Mouse (Mus musculus) CH12.LX (cell line): ENCODE measurements around the gene Olfr1298. TPM values are rescaled to one million over a fixed set of nuclear protein-coding genes. Genes with fewer than 3 reads are reported as not detected.

Source experiments
- DNase-seq: peaks from one replicate; pipeline ENCODE4 v3.0.0-alpha.2; 2013; ENCODE audit errors: extremely low read depth
- H3K27ac ChIP-seq: 2 replicates; pipeline ENCODE4 v1.5.1; 2012; ENCODE audit warnings: low read depth, mild to moderate bottlenecking, control low read depth, moderate library complexity; ENCODE audit not compliant: insufficient read depth
- H3K27me3 ChIP-seq: replicated peaks from 2 replicates; pipeline ENCODE3; 2012; ENCODE audit warnings: inconsistent platforms
- H3K36me3 ChIP-seq, 2 experiments: replicated peaks in 1 of 2; 2 replicates each; pipeline versions ENCODE3 to v1.6.1; 2012; ENCODE audit warnings: inconsistent platforms in 1 of 2, low read length in 1 of 2, mild to moderate bottlenecking in 1 of 2, mixed read lengths in 1 of 2, moderate library complexity in 1 of 2; ENCODE audit not compliant: control insufficient read depth in 1 of 2, insufficient read depth in 1 of 2
- H3K4me1 ChIP-seq, 2 experiments: 2 replicates each; pipeline ENCODE4 v1.6.1; 2012; ENCODE audit warnings: inconsistent platforms in 1 of 2, moderate library complexity in 1 of 2; ENCODE audit not compliant: insufficient read depth in 2 of 2, control insufficient read depth in 1 of 2
- H3K4me2 ChIP-seq: 2 replicates; pipeline ENCODE4 v1.6.1; 2012; ENCODE audit warnings: low read depth, mild to moderate bottlenecking, control low read depth; ENCODE audit not compliant: poor library complexity, insufficient read depth, severe bottlenecking
- H3K4me3 ChIP-seq, 3 experiments: fragments of 150-350 bp in 1 of 3; sonication (generic) in 1 of 3; replicated peaks in 1 of 3; 2 replicates each; pipeline versions ENCODE3 to v1.5.1; 2011 to 2012; ENCODE audit warnings: low read depth in 2 of 3, low read length in 2 of 3, mild to moderate bottlenecking in 2 of 3, moderate library complexity in 2 of 3, control low read depth in 1 of 3, improper control_type of control experiment in 1 of 3, inconsistent platforms in 1 of 3, mixed read lengths in 1 of 3; ENCODE audit not compliant: poor library complexity in 1 of 3
- H3K79me2 ChIP-seq: replicated peaks from 2 replicates; pipeline ENCODE4 v1.6.1; 2012; ENCODE audit warnings: mild to moderate bottlenecking, moderate library complexity; ENCODE audit not compliant: control insufficient read depth, poor library complexity, insufficient read depth, severe bottlenecking; ENCODE audit errors: extremely low read depth
- H3K9ac ChIP-seq: 2 replicates; pipeline ENCODE4 v1.6.1; 2012; ENCODE audit warnings: low read depth, mild to moderate bottlenecking, control low read depth, moderate library complexity; ENCODE audit not compliant: insufficient read depth
- H3K9me3 ChIP-seq: replicated peaks from 2 replicates; pipeline ENCODE3; 2012; ENCODE audit warnings: low read length, inconsistent platforms, mixed read lengths
- BHLHE40 ChIP-seq: IDR thresholded peaks from 2 replicates; pipeline ENCODE4 v1.6.1; 2011; ENCODE audit warnings: mild to moderate bottlenecking, low read depth, low read length, improper control_type of control experiment
- CHD2 ChIP-seq: IDR thresholded peaks from 2 replicates; pipeline ENCODE4 v1.6.1; 2011; ENCODE audit warnings: low read length, improper control_type of control experiment
- CTCF ChIP-seq, 2 experiments: IDR thresholded peaks in 1 of 2; conservative IDR thresholded peaks in 1 of 2; 2 replicates each; pipeline ENCODE4 v1.5.1; 2011 to 2012; ENCODE audit warnings: low read depth in 2 of 2, low read length in 2 of 2, improper control_type of control experiment in 1 of 2, inconsistent platforms in 1 of 2, mild to moderate bottlenecking in 1 of 2, moderate library complexity in 1 of 2
- EP300 ChIP-seq: IDR thresholded peaks from 2 replicates; pipeline ENCODE4 v1.6.1; 2011; ENCODE audit warnings: low read length, improper control_type of control experiment
- GABPA ChIP-seq: IDR thresholded peaks from 2 replicates; pipeline ENCODE4 v1.6.1; 2012; ENCODE audit warnings: low read depth, low read length, improper control_type of control experiment, inconsistent platforms; ENCODE audit not compliant: insufficient replicate concordance
- JUN ChIP-seq: IDR thresholded peaks from 2 replicates; pipeline ENCODE4 v1.6.1; 2011; ENCODE audit warnings: low read depth, mild to moderate bottlenecking, low read length, improper control_type of control experiment, moderate library complexity; ENCODE audit not compliant: insufficient read depth
- JUND ChIP-seq: conservative IDR thresholded peaks from 2 replicates; pipeline ENCODE4 v1.6.1; 2011; ENCODE audit warnings: low read depth, low read length, improper control_type of control experiment
- MAFK ChIP-seq: IDR thresholded peaks from 2 replicates; pipeline ENCODE4 v1.6.1; 2011; ENCODE audit warnings: low read length, improper control_type of control experiment; ENCODE audit not compliant: insufficient replicate concordance
- MAZ ChIP-seq: IDR thresholded peaks from 2 replicates; pipeline ENCODE4 v1.6.1; 2012; ENCODE audit warnings: low read depth, mild to moderate bottlenecking, inconsistent platforms, low read length, improper control_type of control experiment, moderate library complexity
- MYC ChIP-seq: IDR thresholded peaks from 2 replicates; pipeline ENCODE4 v1.6.1; 2011; ENCODE audit warnings: low read depth, mild to moderate bottlenecking, improper control_type of control experiment, low read length
- NELFE ChIP-seq: IDR thresholded peaks from 2 replicates; pipeline ENCODE4 v1.6.1; 2011; ENCODE audit warnings: low read depth, low read length, improper control_type of control experiment
- NRF1 ChIP-seq: IDR thresholded peaks from 2 replicates; pipeline ENCODE4 v1.6.1; 2014; ENCODE audit warnings: low read depth, mild to moderate bottlenecking, inconsistent platforms, low read length, improper control_type of control experiment, moderate library complexity
- PAX5 ChIP-seq: IDR thresholded peaks from 2 replicates; pipeline ENCODE4 v1.6.1; 2012; ENCODE audit warnings: low read length, inconsistent platforms, mixed read lengths
- POLR2AphosphoS2 ChIP-seq: IDR thresholded peaks from 2 replicates; pipeline ENCODE4 v1.6.1; 2011; ENCODE audit warnings: low read depth, low read length, improper control_type of control experiment
- RAD21 ChIP-seq: IDR thresholded peaks from 2 replicates; pipeline ENCODE4 v1.6.1; 2011; ENCODE audit warnings: low read depth, mild to moderate bottlenecking, low read length, improper control_type of control experiment, moderate library complexity
- RCOR1 ChIP-seq: conservative IDR thresholded peaks from 2 replicates; pipeline ENCODE4 v1.6.1; 2012; ENCODE audit warnings: low read depth, mild to moderate bottlenecking, inconsistent platforms, low read length, improper control_type of control experiment
- SMC3 ChIP-seq: IDR thresholded peaks from 2 replicates; pipeline ENCODE4 v1.6.1; 2011; ENCODE audit warnings: low read depth, low read length, improper control_type of control experiment
- UBTF ChIP-seq: IDR thresholded peaks from 2 replicates; pipeline ENCODE4 v1.6.1; 2012; ENCODE audit warnings: low read depth, mild to moderate bottlenecking, inconsistent platforms, low read length, improper control_type of control experiment, moderate library complexity
- USF1 ChIP-seq: IDR thresholded peaks from 2 replicates; pipeline ENCODE4 v1.6.1; 2014; ENCODE audit warnings: low read depth, mild to moderate bottlenecking, inconsistent platforms, low read length, improper control_type of control experiment
- USF2 ChIP-seq: conservative IDR thresholded peaks from 2 replicates; pipeline ENCODE4 v1.6.1; 2011; ENCODE audit warnings: low read depth, low read length, improper control_type of control experiment
- ZC3H11A ChIP-seq: IDR thresholded peaks from 2 replicates; pipeline ENCODE4 v1.6.1; 2012; ENCODE audit warnings: low read depth, mild to moderate bottlenecking, inconsistent platforms, low read length, improper control_type of control experiment
- ZNF384 ChIP-seq: IDR thresholded peaks from 2 replicates; pipeline ENCODE4 v1.6.1; 2012; ENCODE audit warnings: low read depth, low read length, improper control_type of control experiment, inconsistent platforms
- dilution Hi-C: fragments of 300-500 bp; cut with MboI; formaldehyde crosslinking; loops from 2 replicates; pipeline ENCODE4 v1.14.3; 2020; ENCODE audit warnings: low sequenced_read_pairs; ENCODE audit not compliant: extremely low pct_unique_long_range_greater_than_20kb, extremely low pct_ligation_motif_present
- in situ Hi-C: fragments of 300-500 bp; cut with MboI; formaldehyde crosslinking; loops from 3 replicates; pipeline ENCODE4 v1.14.3; 2019; ENCODE audit warnings: low sequenced_read_pairs, low pct_ligation_motif_present, low pct_unique_long_range_greater_than_20kb, mixed read lengths
- polyA plus RNA-seq: library from polyadenylated mRNA; unstranded; fragments of >175 nt; gene quantifications from 2 replicates; pipeline ENCODE4 v1.2.1, GENCODE M21; 2012; ENCODE audit warnings: low read depth; ENCODE audit not compliant: insufficient read length
- total RNA-seq, 2 experiments: library from RNA; depleted of rRNA; stranded (reverse); fragments of 300-350 nt in 1 of 2; fragments of >200 nt in 1 of 2; gene quantifications; 2 replicates each; pipeline ENCODE4 v1.2.3; 2012 to 2014

The Olfr1298 gene
- not detected in 2 replicates for total RNA-seq (2012; rRNA removed)
- total RNA-seq (2014; rRNA removed), result not detected in 2 replicates
- polyA plus RNA-seq, result not detected in 2 replicates

GRCm38 (mm10) chr2:111649101-111649500 lies at the start of gene Olfr1298:
Gene Olfr1298 (minus strand): TSS chr2:111649201.
- dilution Hi-C loops, result no loop called here

GRCm38 (mm10) chr2:111661119-111661518 lies 12.1 kb upstream of the Olfr1298 start, which contains the start of gene Olfr1299:
Gene Olfr1299 (plus strand): TSS chr2:111661419.
- no peak within 1 kb of the TSS for H3K4me2 ChIP-seq
- H3K27me3 ChIP-seq, result no peaks in the 10 kb centered on the region
- H3K27ac ChIP-seq, result no peak within 1 kb of the TSS
- no peak for TF ChIP-seq ZC3H11A
- no peak for TF ChIP-seq BHLHE40
- TF ChIP-seq JUN, result no peak
- TF ChIP-seq MAFK, result no peak
- TF ChIP-seq JUND, result no peak
- TF ChIP-seq USF2, result no peak
- TF ChIP-seq ZNF384, result no peak
- TF ChIP-seq CTCF (conservative IDR thresholded peaks at IDR 0.05 in 1 of 2, IDR thresholded peaks at IDR 0.05 in 1 of 2; ENCODE audit: low read depth in 2 of 2, low read length in 2 of 2), result no peak
- TF ChIP-seq GABPA, result no peak
- TF ChIP-seq MYC, result no peak
- in situ Hi-C loops, result no loop called here
- no peak within 1 kb of the TSS for H3K9ac ChIP-seq
- peaks cover 12% of the 10 kb centered on the region for H3K9me3 ChIP-seq
- H3K36me3 ChIP-seq, result no peaks in the 10 kb centered on the region
- H3K79me2 ChIP-seq, result no peaks in the 10 kb centered on the region
- no peaks in the 10 kb centered on the region for H3K4me1 ChIP-seq
- no peak for DNase-seq
- dilution Hi-C loops, result no loop called here
- no peak within 1 kb of the TSS for H3K4me3 ChIP-seq

More at GRCm38 (mm10) chr2:111649101-111649500, at the start of gene Olfr1298:
- no peak for DNase-seq
- no peaks in the 10 kb centered on the region for H3K36me3 ChIP-seq
- peaks cover 3% of the 10 kb centered on the region for H3K9me3 ChIP-seq
- no peaks in the 10 kb centered on the region for H3K79me2 ChIP-seq
- no peaks in the 10 kb centered on the region for H3K4me1 ChIP-seq
- in situ Hi-C loops, result no loop called here
- no peak within 1 kb of the TSS for H3K4me3 ChIP-seq
- no peak for TF ChIP-seq USF1
- no peak within 1 kb of the TSS for H3K9ac ChIP-seq
- H3K4me2 ChIP-seq, result no peak within 1 kb of the TSS
- H3K27ac ChIP-seq, result no peak within 1 kb of the TSS
- H3K27me3 ChIP-seq, result no peaks in the 10 kb centered on the region

DNA sequence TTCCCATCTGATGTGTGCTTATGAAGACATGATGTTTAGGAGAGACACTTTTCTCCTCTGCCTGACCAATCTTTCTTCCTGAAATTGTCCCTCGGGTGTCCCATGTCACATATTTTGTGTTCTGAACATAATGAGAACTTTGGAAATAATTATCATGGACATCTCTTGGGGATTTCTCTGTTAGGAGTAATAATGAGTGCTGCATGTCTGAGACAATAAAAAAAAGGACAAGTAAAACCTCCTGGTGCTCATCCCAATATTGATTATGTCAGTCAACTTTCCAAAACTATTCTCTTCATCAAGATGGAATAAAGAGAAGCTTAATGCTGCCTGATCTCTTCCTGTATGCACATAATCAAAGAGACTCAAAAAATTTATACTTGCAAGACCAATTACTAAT lies 22.6 kb downstream of the Olfr1298 start, which contains the start of gene Olfr1297:
Gene Olfr1297, minus strand, starts transcription at position 101 of the 400 bp plus-strand sequence.
- TF ChIP-seq RAD21, result no peak
- no peak for TF ChIP-seq RCOR1
- TF ChIP-seq JUN, result no peak
- no peak for TF ChIP-seq NELFE
- no peak for TF ChIP-seq SMC3
- no peak for TF ChIP-seq PAX5
- TF ChIP-seq EP300, result no peak
- no peak for TF ChIP-seq GABPA
- no peak for TF ChIP-seq NRF1
- TF ChIP-seq POLR2AphosphoS2, result no peak
- TF ChIP-seq UBTF, result no peak
- TF ChIP-seq MAZ, result no peak
- no peak for TF ChIP-seq BHLHE40
- no peak for TF ChIP-seq CHD2
- Histone ChIP-seq H3K27me3 (no peaks in the 10 kb centered on the region), H3K36me3 (no peaks in the 10 kb centered on the region), H3K9ac (no peak within 1 kb of the TSS), H3K79me2 (no peaks in the 10 kb centered on the region), H3K4me3 (no peak within 1 kb of the TSS), H3K4me1 (no peaks in the 10 kb centered on the region), H3K4me2 (no peak within 1 kb of the TSS), H3K27ac (no peak within 1 kb of the TSS), H3K9me3 (peaks cover 13% of the 10 kb centered on the region)
- no peak for DNase-seq
- in situ Hi-C loops, result no loop called here
- dilution Hi-C loops, result no loop called here
